Mouse (Mus musculus) thymus, adult 2 months (tissue): ENCODE results near the gene Arl15. TPM values are rescaled to one million over a fixed set of nuclear protein-coding genes. Genes with fewer than 3 reads are reported as not detected.

Experiments
- DNase-seq: peaks from one replicate; pipeline ENCODE4 v3.0.0; 2021
- H3K27ac ChIP-seq: fragments of 200-500 bp; 2 replicates; pipeline ENCODE4 v1.5.1; 2012; ENCODE audit warnings: low read length, control low read depth; ENCODE audit not compliant: control insufficient read depth, insufficient read depth
- H3K27me3 ChIP-seq: fragments of 200-500 bp; 2 replicates; pipeline ENCODE4 v1.6.1; 2012; ENCODE audit warnings: mild to moderate bottlenecking, low read length, moderate library complexity, mixed read lengths; ENCODE audit not compliant: control insufficient read depth, insufficient read depth
- H3K36me3 ChIP-seq: fragments of 200-500 bp; 2 replicates; pipeline ENCODE4 v1.6.1; 2012; ENCODE audit warnings: mild to moderate bottlenecking, low read length, moderate library complexity; ENCODE audit not compliant: control insufficient read depth, insufficient read depth
- H3K4me1 ChIP-seq: fragments of 200-500 bp; replicated peaks from 2 replicates; pipeline ENCODE4 v1.6.1; 2012; ENCODE audit warnings: low read length; ENCODE audit not compliant: control insufficient read depth, insufficient read depth
- H3K4me3 ChIP-seq: fragments of 200-500 bp; 2 replicates; pipeline ENCODE4 v1.5.1; 2012; ENCODE audit warnings: mild to moderate bottlenecking, low read length, control low read depth, moderate library complexity; ENCODE audit not compliant: control insufficient read depth, insufficient read depth
- CTCF ChIP-seq: fragments of 200-500 bp; IDR thresholded peaks from 2 replicates; pipeline ENCODE4 v1.5.1; 2012; ENCODE audit warnings: mild to moderate bottlenecking, control low read depth, low read length, moderate library complexity, borderline replicate concordance; ENCODE audit not compliant: control insufficient read depth, poor library complexity, insufficient read depth; ENCODE audit errors: extremely low read depth
- POLR2A ChIP-seq: fragments of 200-500 bp; IDR thresholded peaks from 2 replicates; pipeline ENCODE4 v1.6.1; 2012; ENCODE audit warnings: mild to moderate bottlenecking, low read length, control low read depth, moderate library complexity; ENCODE audit not compliant: control insufficient read depth, poor library complexity, insufficient read depth; ENCODE audit errors: extremely low read depth
- WGBS: fragments of 180-500 bp; shearing (Covaris S2); methylation state at CpG from one replicate; pipeline ENCODE4 v1.1.7; 2018; 5-methylcytosine and 5-hydroxymethylcytosine counted together
- polyA plus RNA-seq: library from polyadenylated mRNA; depleted of rRNA; stranded (reverse); fragments of >200 nt; gene quantifications from 2 replicates; pipeline ENCODE4 v1.2.3, GENCODE M21; 2012

Arl15 gene
- polyA plus RNA-seq, 1 experiment: 4.9 TPM

- no peaks in the 10 kb centered on the region for H3K27me3 ChIP-seq
- H3K4me3 ChIP-seq: no peak overlapping the region
- DNase-seq: no peak
- H3K27ac ChIP-seq: no peak overlapping the region
- H3K4me1 ChIP-seq: no peaks in the 10 kb centered on the region
- no peaks in the 10 kb centered on the region for H3K36me3 ChIP-seq
- TF ChIP-seq CTCF (no peak), POLR2A (no peak)
- WGBS: 96% methylated on average over 9 of the region's 9 CpGs
Measured at GRCm38 (mm10) chr13:113995490-113996236, 201.4 kb downstream of the Arl15 start.

DNA sequence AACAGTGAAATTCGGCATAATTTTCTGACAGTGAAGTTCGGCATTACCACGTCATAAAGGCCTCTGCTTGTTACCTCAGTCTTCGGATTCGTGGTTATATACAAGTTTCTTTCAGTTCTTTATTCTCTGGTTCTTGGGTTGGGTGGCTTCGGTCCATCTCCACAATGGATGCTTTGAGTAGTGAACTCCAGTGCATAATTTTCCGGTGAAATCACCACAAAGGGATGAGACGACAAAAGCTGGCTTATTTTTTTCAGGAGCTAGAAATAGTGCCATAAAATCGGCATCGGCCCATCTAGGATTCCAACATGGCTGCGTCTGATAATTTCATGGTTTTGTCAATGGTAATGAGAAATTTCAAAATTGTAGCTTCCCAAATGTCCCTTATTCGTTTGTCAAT lies 204.5 kb downstream of the Arl15 start:
- 98% methylated on average over 12 of the region's 12 CpGs for WGBS
- DNase-seq: no peak

DNA sequence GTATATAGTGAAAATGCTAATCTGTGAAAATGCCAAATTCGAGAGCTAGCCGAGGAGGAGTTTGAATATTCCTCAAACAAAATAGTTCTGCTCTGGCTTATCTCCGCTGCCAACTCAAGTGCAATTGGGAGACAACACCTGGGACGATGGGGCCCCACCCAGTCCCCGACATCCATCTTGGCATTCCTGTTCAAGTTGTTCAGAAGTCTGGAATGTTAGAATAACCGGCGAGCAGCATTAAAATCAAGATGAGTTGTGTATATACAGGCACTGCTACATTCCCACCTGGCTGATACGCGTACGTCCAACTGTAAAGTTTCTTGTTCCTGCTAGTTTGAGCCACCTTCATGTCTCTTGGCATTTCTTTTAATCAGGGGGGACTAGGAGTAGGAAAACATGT lies 209.2 kb downstream of the Arl15 start:
- TF ChIP-seq CTCF (no peak), POLR2A (no peak)
- 97% methylated on average over 10 of the region's 10 CpGs for WGBS
- DNase-seq: no peak
- Histone ChIP-seq H3K4me3 (no peak overlapping the region), H3K27me3 (no peaks in the 10 kb centered on the region), H3K4me1 (no peaks in the 10 kb centered on the region), H3K27ac (no peak overlapping the region), H3K36me3 (no peaks in the 10 kb centered on the region)

More for the DNA sequence above, 204.5 kb downstream of the Arl15 start:
- H3K4me3 ChIP-seq: no peak overlapping the region
- no peak overlapping the region for H3K27ac ChIP-seq
- H3K4me1 ChIP-seq: no peaks in the 10 kb centered on the region
- TF ChIP-seq POLR2A (no peak), CTCF (no peak)
- no peaks in the 10 kb centered on the region for H3K36me3 ChIP-seq
- H3K27me3 ChIP-seq: no peaks in the 10 kb centered on the region

- H3K27ac ChIP-seq: no peak overlapping the region
- H3K4me3 ChIP-seq: no peak overlapping the region
- no peaks in the 10 kb centered on the region for H3K4me1 ChIP-seq
- H3K27me3 ChIP-seq: no peaks in the 10 kb centered on the region
- no peak for DNase-seq
- 97% methylated on average over 6 of the region's 6 CpGs for WGBS
- no peaks in the 10 kb centered on the region for H3K36me3 ChIP-seq
- TF ChIP-seq POLR2A (no peak), CTCF (no peak)
Measured at GRCm38 (mm10) chr13:114004191-114004590, 209.9 kb downstream of the Arl15 start.

GRCm38 (mm10) chr13:114009786-114010185 lies 215.5 kb downstream of the Arl15 start:
- 95% methylated on average over 9 of the region's 9 CpGs for WGBS
- H3K27ac ChIP-seq: no peak overlapping the region
- H3K4me3 ChIP-seq: no peak overlapping the region
- no peaks in the 10 kb centered on the region for H3K36me3 ChIP-seq
- DNase-seq: no peak
- H3K4me1 ChIP-seq: no peaks in the 10 kb centered on the region
- no peak for TF ChIP-seq POLR2A
- TF ChIP-seq CTCF: no peak
- no peaks in the 10 kb centered on the region for H3K27me3 ChIP-seq

- 97% methylated on average over 9 of the region's 9 CpGs for WGBS
- TF ChIP-seq POLR2A (no peak), CTCF (no peak)
- no peak for DNase-seq
- Histone ChIP-seq H3K4me3 (no peak overlapping the region), H3K27ac (no peak overlapping the region), H3K36me3 (no peaks in the 10 kb centered on the region), H3K27me3 (no peaks in the 10 kb centered on the region), H3K4me1 (no peaks in the 10 kb centered on the region)
Measured at GRCm38 (mm10) chr13:114010521-114010920, 216.2 kb downstream of the Arl15 start.
